Mouse (Mus musculus) subcutaneous adipose tissue, adult 2 months (tissue): Measurements from ENCODE around the gene Itpk1. TPM values are rescaled to one million over a fixed set of nuclear protein-coding genes. Genes with fewer than 3 reads are reported as not detected.

ENCODE experiments used
- polyA plus RNA-seq: library from polyadenylated mRNA; depleted of rRNA; stranded (reverse); fragments of >200 nt; gene quantifications from 2 replicates; pipeline ENCODE4 v1.2.3, GENCODE M21; 2012; ENCODE audit warnings: low replicate concordance; rRNA removed

The Itpk1 gene
- polyA plus RNA-seq: 56.8 and 72.6 TPM in 2 replicates

DNA sequence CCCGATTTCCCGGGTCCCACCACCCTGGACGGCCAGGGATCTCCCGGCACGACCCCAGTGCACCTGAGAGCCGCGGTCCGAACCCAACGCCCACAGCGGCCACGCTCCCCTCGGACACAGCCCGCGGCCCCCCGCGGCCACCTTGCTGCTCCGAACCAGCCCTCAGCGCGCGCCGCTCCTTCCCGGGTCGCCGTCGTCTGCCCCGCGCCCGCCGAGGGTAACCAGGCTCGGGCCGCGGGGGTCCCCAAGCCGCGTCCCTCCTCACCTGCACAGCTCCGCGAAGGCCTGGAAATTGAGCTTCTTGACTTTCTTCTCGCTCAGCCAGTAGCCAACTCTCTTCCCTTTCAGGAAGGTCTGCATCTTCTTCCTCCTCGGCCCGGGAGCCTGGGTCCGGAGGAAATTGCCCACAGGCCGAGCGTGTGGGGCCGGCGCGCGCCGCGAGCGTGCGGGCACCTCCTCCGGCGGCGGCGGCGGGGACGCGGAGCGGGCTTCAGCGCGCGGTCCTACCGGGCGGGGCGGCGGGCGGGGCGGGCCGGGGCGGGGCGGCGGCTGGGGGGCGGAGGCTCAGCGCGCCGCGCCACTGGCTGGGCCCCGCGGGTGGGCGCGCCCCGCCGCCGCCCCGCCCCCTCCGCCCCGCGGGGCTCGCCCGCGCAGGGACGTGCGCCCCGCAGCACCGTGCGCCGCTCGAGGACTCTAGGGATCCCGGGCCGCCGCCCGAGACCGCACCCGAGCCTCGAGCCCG lies at the start of gene Itpk1:
TSS of gene Itpk1 (minus strand) at position 474 of the 742 bp plus-strand sequence.

DNA sequence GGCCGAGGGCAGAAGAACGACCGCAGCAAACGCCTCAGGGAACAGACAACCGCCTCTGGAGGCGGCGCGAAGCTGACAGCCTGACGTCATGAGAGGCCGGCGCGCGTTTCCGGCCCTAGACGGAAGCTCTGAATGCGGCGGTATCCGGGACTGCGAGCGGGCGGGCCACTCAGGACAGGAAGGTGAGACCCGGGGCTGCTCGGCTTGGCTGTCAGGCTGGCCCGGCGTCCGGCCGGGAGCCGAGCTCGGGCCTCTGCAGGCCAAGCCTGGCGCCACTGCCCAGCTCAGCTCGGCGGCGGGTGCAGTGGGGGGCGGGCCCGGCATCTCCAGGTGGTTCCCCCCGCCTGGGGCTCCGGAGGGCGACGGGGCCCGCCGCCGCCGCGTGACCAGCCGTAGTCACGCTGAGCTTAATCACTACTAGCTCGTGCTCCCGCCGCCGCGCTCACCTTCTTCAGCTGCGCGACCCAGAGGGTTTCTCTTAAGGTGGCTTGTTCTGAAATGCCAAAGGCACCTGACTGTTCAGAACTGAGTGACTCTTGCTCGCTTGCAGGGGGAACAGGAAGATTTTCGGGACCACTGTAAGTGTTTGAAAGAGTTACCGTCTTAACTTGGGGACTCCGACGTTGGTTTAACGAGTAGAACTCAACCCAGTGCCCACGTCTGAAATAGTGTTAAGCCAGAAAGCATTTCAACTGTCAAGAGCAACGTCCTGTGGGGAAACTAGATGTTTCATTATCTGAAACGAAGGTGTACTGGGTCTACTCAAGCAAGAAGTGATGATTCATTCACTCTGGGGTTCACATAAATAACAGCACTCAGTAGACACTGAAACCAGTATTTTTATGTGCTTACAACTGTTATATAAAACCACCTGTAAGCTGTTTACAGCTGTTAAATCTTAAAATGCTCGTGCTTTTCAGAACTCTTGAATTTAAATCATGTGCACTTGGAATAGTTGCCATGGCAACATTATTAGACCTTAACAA lies 39.2 kb upstream of the Itpk1 start, which contains the start of the genes Moap1 and Tmem251:
TSS of gene Moap1 (minus strand) at position 73 of the 986 bp plus-strand sequence.
TSS of gene Tmem251 (plus strand) at position 174 of the 986 bp plus-strand sequence.

DNA sequence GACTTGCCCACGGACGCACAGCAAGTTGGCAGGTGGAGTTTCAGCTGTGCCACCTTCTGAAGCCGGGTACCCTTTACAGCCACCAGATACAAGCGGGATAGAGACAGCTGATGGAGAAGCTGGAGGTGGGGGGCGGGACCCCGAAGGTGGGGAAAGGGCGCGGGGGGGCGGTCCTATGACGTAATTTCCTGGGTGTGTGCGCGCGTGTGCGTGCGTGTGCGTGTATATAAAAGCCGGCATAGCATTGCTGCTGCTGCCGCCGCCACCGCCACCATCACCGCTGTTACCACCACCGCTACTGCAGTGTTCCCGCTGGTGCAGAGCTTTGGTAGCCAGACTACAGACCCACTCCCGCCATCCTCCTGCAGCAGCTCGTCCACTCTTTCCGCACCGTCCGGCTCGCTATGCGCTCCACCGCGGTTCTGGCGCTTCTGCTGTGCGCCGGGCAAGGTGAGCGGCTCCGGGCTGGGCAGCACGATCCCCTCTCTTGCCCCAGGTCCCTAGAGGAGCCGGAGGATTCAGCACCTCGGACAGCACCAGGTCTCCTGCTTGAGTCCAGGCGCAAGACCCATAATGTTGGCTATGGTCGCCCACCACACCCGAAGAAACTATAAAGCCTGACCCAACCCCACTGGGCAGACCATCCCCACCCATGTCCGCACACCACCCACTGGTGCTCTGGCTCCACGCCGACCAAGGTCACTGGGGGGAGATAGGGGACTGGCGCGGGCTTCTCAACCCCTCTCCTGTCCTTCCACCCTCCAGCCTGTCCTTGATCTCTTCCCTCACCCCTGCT lies 149.8 kb downstream of the Itpk1 start, which contains the start of gene Chga:
TSS of gene Chga (plus strand) at position 249 of the 796 bp plus-strand sequence.

Other genes starting within 250 kb of the Itpk1 start
- gene Golga5, start 235.8 kb downstream of the Itpk1 start, polyA plus RNA-seq: 14.1 and 17.2 TPM in 2 replicates
- gene Chga, start 150.0 kb downstream of the Itpk1 start, polyA plus RNA-seq: 0.32 TPM in 1 of 2 replicates, not detected in the other
- gene Moap1, start 38.7 kb upstream of the Itpk1 start, polyA plus RNA-seq: 0.50 TPM in 1 of 2 replicates, not detected in the other
- 1.7 and 2.6 TPM in 2 replicates for gene Tmem251, start 38.8 kb upstream of the Itpk1 start, polyA plus RNA-seq
- not detected in 2 replicates for gene Gm28051, start 52.8 kb upstream of the Itpk1 start, polyA plus RNA-seq
- gene Gon7, start 52.9 kb upstream of the Itpk1 start, polyA plus RNA-seq: 3.9 and 13.3 TPM in 2 replicates
- gene Ubr7, start 53.0 kb upstream of the Itpk1 start, polyA plus RNA-seq: 14.4 and 21.8 TPM in 2 replicates
- 2.8 and 3.5 TPM in 2 replicates for gene Gm20604, start 53.7 kb upstream of the Itpk1 start, polyA plus RNA-seq
- gene Btbd7, start 173.5 kb upstream of the Itpk1 start, polyA plus RNA-seq: 13.7 and 25.4 TPM in 2 replicates
- not detected in 2 replicates for gene Cox8c, start 194.4 kb upstream of the Itpk1 start, polyA plus RNA-seq
- 0.24 and 1.2 TPM in 2 replicates for gene Unc79, start 243.9 kb upstream of the Itpk1 start, polyA plus RNA-seq